Mouse (Mus musculus): ENCODE results near the gene Serpinh1.

- TF ChIP-seq POLR2A (IDR thresholded peaks at IDR 0.05; ENCODE audit: insufficient read depth, low read length) (no peak), CTCF (IDR thresholded peaks at IDR 0.05; ENCODE audit: low read depth, low read length) (no peak), EP300 (IDR thresholded peaks at IDR 0.05; ENCODE audit: insufficient read depth, low read depth, low read length) (no peak)
Measured at GRCm38 (mm10) chr7:99316207-99316606, 36.8 kb downstream of the Serpinh1 start.

Data from ES-Bruce4 (cell line).